Mouse (Mus musculus): ENCODE measurements around the gene Fkbp8.

Gene Fkbp8

DNA sequence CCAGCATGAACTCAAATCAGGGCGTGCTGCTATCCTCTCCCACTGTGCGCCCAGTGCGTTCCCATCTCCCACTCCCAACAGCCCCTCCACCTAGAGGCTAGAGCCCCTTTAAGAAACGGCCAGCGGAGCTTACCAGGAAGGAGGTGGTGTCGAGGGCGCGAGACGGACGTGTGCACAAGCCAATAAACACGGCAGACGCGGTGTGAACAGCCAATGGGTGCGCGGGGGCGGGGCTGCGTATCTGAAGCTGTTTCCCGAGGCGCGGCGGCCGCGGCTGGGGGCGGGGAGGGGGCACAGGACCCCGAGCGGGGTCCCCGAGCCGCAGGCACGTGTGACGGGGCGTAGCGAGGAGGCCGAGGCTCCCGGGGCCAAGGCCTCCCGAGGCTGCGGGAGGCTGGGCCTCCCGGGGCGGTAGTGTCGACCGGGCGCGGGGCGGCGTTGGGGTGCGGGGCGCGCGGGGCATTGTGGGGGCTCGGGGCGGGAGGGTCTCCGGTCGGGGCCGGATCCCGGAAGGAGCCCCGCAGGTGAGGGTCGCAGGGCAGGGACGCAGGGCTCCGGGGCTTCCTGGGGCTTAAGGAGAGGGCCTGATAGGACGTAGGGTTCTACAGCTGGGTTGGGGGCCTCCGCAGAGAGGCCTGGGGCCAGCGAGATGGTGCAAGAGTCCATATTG, at the start of gene Fkbp8, which contains the start of gene Kxd1:
Gene Fkbp8, plus strand, starts transcription at position 213 of the 670 bp plus-strand sequence.
Gene Kxd1, minus strand, starts transcription at position 445 of the 670 bp plus-strand sequence.
- peak; percentile 97 for DNase-seq (ENCODE audit: low spot score)

DNA sequence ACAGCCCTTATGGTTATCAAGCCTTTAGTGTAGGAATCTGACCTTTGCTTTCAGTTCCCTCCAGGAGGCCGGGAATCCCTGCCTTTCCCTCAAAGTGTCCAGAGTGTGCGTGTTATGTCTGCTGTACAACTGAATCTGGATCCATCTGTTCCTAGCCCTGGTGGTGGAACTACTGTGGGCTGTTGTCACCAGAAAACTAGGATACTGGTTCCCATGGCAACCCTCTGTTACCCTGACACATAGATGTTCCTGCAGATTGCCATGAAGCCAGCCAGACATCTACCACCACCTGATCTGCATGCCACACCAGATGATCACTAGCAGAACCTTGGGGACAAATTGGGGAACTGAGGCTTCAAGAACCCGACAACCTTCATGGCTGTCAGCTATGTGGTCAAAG, 45.6 kb upstream of the Fkbp8 start:
- no peak for DNase-seq (ENCODE audit: low spot score)

DNA sequence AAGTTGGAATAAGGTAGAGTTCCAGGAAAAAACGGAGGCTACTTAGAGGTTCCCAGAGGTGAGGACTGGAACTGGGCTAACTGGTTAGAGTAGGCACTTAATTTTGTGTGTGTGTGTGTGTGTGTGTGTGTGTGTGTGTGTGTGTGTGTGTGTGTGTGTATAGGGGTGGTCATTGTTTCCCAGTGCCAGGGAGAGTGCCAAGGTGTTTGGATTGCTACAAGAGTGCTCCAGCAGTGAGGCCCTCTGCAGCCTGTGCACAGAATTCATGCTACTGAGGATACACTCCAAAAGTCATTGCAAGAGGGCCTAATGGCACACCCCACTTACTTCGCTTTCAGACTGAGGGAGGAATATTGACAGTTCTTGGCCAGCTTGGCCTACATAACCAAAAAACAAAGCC, 44.6 kb upstream of the Fkbp8 start:
- no peak for DNase-seq (ENCODE audit: low spot score)

DNA sequence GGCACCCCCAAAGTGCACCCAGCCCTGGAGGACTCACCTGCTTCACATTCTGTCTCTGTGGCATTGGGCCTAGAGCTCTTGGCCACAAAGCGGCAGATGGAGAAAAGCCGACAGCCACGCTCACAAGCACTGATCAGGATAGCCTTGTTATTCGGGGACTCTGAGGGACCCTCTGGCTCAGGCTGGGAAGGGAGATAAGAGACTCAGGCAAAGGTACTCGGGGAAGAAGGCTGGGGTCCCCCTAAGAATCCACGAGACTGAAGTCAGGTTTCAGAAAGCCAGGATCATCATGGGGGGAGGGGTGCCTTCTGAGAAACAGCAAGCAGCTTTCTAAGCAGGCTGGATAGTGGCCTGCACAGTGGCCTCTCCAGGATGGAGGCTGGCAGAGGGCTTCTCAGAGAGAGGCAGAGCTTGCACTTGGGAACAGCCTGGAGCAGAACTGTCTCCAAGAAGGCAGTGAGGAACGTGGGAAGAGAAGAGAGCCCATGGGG, 41.3 kb upstream of the Fkbp8 start:
- no peak for DNase-seq (ENCODE audit: low spot score)

DNA sequence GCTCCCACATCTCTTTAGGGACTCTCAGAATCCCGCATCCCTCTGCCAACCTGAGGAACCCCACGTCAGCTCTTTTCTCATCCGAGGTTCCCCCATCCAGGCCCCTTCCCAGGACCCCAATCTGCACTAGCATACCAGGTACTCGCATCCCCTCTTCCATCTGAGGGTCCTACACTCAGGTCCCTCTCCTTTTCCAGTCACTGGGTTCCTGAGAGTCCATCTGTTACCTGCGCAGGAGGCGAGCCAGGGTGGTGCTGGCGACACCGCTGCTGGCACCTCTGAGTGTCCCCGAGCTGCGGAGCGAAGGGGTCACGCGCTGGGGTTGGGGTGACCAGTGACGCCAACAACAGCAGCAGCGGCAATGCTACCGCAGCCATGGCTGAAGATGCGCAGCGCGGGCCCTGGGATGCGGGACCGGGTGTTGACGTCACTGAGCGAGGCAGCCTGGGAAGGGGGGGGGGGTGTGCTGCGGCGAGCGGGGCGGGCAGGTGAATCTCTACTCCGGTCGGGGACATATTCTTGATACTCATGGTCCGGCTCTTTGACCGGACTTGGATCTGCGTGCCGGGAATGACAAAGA, 40.5 kb upstream of the Fkbp8 start, which contains the start of gene Tmem59l:
Gene Tmem59l, minus strand, starts transcription at position 418 of the 580 bp plus-strand sequence.
- DNase-seq (ENCODE audit: low spot score), result no peak

DNA sequence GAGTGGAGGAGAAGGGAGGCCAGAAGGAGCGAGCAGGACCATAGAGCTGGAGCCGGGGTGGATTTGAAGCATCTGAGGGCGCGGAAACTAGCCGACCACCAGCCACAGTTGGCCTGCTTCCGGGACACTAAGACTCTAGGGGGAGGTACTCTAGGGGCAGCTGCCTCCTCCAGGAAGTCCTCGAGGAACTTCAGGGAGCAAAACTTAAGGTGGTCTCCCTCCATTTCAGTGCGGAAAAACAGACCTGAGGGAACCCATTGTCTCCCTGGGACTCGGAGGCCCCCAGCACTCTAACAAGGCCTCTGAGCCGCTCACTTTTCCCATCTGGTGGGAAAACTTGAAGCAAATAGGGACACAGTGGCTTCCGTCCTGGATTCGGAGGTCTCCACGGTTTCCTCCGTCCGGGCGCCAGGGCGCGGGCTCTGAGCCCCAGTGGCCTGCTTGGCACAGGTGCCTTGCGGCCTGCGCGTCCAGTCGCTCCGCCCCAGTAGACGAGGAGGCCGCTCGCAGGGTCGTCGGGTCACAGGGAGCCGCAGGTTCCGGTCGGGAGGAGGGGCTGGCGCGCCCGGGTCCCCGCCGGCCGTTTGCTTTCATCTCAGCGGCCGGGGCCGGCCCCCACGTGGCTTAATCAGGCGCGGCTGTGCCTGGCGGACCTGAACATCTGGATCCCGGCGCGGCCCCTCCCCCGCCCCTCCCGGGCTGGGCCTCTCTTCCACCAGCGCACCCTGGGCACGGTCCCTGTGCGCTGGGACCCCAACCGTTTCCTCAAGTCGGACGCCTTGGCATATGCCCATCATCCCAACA, 39.3 kb upstream of the Fkbp8 start:
- DNase-seq (ENCODE audit: low spot score), result peak; percentile 67

DNA sequence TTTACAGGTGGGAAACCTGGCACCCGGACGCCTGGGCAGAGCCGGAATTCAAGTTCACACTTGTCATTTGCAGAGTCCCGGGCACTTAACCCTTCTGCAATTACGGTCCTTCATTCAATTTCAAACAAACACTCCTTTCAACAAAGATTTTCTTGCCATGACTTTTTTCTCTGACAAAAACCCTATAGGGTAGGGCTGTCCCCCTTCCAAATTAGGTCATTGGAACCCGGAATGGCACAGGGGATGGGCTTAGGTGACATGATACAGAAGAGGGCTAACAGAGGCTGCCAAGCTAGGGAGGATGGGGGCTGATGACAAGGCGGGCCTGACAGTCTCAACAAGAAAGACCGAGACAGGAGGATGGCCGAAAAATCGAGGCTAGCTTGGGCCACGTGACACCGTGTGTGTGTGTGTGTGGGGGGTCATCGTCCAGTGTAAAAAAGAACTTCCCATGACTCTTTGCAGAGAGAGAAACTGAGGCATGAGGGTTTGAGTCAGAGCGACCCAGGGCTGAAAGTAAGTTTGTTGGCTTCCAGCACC, 38.5 kb upstream of the Fkbp8 start:
- DNase-seq (ENCODE audit: low spot score), result no peak

DNA sequence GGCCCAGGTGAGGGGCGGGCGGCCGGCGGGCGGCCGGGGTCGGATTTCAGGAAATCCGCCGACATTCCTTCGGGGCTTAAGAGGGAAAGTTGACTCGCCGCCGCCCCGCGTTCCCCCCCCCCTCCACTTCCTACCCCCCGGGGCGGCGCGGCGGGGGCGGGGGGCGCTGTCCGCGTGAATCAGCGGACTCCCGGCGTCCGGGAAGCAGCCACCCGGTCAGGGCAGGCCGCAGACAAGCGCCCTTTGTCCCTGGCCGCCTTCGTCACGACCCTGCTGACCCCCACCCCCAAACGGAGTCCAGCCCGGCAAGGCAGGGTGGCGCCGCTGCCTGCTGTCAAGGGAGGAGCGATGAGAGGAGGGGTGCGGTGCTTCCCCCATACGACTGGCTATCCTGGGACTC, 37.9 kb upstream of the Fkbp8 start:
- DNase-seq (ENCODE audit: low spot score), result no peak

DNA sequence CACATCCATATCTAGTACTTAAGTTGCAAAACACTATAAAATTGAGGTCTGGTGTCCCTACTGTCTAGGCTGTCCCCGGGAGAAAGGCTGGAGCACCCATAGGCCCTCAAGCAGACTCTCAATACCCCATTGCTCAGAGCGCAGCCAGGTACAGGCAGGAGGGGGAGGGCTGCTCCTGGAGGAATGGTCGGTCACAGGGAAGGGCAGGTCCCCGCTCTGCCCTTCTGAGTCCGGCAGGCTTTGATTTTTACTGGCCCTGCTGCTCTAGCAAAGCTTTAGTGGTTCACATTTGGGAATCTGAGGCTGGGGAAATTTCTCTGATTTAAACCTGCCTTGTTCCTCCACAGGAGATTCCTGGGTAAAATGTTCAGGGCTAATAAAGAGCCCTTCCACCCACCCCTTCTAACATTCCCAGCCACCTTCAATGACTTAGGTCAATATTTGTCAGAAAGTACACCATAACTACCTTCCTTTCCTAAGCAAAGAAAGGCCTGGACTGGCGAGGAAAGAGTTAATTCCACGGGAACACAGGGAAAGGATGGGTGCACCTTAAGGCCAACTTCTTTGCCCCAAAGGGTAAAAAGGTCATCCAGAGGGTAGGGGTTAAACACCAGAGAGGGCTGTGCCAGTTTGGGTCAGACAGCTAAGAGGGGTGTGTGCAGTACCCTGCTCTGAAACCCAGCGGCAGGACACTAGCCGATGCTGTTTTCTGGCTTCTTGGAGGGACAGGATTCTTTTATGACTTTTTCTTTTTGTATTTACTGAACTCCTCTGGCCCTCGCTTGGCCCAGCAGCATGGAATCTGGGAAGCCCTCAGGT, 37.3 kb upstream of the Fkbp8 start:
- no peak for DNase-seq (ENCODE audit: low spot score)

DNA sequence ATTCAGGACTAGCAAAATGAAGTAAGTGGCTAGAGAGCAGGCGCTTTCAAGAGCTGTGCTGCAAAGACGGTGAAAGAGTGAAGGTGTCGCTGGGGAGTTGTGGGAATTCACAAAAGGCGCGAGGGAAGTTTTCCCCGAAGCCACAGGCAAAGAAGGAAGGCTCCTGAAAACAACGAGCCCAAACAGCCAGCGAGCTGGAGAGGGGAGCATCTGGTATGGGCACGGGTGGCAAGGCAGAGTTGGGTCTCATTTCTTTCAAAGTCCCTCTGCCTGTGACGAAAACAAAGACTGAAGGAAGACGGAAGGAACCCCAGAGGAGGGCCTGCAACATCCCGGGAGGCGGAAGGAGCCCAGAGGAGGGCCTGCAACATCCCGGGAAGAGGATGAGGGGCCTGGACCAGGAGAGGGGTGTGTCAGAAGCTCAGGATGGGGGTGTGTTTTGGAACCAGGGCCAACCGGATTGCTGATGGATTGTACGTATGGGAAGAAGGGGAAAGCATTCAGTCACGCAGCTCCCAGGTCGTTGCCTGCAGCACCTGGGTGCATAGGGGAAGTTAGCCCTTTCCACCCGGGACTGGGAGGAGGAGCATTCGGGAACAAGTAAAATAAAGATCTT, 36.5 kb upstream of the Fkbp8 start:
- peak; percentile 61 for DNase-seq (ENCODE audit: low spot score)

DNA sequence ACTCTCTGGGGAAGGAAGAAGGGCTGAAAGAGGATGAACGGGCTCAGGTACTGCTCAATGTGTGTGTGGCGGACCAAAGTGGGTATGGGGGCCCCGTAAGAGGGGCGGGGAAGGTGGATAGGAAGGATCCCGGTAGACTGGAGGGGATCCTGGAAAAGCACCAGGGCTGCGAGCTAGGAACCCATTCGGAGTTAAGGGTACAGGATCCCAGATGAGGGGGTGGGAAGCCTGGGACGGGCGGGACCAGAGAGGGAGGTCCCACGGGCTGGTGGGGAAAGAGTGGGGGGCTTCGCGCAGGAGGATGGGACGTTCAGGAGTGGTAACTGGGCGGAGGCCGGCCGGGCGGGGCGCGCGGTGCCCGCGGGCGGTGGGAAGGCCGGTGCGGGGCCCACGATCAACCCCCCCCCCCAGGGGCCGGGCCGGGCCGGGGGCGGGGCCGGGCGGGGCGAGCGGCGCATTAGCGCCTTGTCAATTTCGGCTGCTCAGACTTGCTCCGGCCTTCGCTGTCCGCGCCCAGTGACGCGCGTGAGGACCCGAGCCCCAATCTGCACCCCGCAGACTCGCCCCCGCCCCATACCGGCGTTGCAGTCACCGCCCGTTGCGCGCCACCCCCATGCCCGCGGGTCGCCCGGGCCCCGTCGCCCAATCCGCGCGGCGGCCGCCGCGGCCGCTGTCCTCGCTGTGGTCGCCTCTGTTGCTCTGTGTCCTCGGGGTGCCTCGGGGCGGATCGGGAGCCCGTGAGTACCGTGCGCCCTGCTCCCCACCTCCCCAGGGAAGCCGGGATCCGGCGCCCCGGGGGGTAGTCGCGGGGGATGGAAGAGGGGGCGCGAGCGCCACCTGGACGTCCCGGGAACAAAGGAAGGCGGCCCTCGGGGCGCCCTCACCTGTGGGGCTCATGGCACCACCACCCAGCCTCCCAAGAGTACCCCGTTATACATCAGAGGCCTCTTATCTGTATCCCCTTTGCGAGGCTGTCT, 34.6 kb upstream of the Fkbp8 start, which contains the start of gene Crlf1:
Gene Crlf1, plus strand, starts transcription at position 495 of the 977 bp plus-strand sequence.
- DNase-seq (ENCODE audit: low spot score), result no peak

DNA sequence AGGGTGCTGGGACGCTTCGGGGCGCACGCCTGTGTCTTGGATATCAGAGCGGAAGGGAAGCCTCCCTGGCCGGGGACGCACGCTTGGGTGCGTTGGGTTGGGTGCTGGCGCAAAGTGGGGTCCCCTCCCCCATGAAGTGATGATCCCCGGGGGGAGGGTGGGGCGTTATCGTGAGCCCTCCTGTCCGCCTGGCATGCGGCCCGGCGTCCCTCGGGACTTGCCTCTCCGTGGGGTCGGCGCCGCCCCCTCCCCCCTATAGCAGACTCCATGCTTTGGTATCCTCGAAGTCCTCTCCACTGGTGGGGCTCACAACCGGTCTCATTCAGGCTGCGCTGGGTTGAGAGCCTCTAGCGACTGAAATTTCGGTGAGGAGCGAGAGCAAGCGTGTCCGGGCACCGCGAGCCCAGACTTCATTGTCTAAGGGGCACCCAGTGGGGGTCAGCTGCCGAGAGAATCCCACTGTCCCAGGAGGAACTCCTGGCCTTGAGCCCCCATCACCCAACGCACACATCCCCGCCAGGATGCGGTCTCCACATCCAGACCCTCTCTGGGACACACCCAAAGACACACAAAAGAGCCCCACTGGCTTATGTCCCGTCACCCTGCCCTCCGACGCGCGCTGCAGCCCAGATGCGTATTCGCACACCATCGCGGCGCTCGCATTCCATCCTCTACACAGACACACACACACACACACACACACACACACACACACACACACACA, 33.7 kb upstream of the Fkbp8 start:
- no peak for DNase-seq (ENCODE audit: low spot score)

DNA sequence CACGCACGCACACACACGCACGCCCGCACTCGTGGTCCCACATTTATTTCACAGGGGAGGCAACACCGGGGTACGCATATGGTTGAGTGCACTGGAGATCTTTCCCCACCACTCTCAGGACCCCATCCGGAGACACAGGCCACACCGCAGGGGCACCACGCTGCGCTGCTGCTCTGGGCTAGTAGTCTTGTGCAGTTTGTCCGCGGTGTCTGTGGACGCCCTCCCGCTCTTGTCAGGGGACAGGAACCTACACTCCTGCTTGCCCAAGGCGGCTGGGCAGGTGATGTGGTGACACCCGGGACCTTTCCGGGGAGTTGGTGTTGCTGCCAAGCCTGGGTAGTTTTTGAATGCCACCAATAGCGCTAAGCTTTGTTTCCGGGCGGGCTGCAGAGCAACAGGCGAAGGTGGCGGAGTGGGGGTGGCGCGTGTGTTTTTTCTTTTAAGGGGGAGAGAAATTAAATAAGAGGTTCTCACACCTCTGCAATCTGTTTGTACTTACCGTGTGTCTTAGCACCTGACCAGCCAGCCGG, 33.0 kb upstream of the Fkbp8 start:
- no peak for DNase-seq (ENCODE audit: low spot score)

DNA sequence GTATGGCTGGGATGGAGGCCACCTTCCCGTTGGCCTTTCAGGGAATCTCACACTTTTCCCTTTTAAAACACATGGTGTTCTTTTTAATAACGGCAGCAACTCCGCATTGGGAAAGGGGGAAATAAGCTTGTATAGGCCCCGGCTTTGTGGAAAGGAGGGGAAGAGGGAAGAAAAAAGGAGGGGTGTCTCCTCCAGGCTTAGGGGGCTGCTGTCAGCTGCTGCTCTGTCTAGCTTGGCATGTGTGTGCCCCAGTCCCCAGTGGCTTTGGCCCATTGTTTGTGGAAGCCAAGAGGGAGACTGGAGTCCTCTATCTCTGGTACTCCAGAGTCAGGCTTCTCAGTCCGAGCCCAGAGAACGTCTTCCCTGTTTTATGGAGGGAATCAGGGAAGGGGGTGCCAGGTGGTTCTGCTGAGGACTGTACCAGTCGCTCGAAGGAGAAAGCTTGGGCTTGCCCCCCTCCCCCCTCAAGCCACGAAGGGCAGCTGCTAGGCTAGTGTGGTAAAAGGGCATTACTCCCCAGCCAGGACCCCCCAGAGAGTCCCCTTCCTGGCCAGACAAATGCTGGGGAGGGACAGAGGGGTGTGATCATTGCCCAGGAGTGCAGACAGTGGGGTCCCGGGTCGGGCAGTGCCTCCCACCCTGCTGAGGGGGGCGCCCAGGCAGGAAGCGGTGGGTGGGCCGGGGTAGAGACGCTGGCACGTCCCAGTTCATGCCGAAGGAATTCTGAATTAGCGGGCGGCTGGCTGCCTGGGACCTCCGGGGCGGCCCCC, 32.3 kb upstream of the Fkbp8 start:
- no peak for DNase-seq (ENCODE audit: low spot score)

DNA sequence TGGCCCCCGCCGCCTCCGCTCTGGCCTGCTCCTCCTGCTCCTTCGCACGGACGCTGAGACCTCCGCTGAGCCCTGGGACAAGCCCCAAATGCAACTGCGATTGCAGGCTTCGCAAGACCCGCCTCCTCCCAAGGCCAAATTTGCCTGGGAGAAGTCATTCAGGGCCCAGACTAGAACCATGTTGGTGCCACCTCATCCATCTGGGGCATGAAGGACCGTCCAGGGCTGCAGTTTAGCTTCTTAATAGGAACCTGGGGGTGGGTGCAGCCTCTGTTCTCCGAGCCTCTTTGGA, 31.8 kb upstream of the Fkbp8 start:
- no peak for DNase-seq (ENCODE audit: low spot score)

DNA sequence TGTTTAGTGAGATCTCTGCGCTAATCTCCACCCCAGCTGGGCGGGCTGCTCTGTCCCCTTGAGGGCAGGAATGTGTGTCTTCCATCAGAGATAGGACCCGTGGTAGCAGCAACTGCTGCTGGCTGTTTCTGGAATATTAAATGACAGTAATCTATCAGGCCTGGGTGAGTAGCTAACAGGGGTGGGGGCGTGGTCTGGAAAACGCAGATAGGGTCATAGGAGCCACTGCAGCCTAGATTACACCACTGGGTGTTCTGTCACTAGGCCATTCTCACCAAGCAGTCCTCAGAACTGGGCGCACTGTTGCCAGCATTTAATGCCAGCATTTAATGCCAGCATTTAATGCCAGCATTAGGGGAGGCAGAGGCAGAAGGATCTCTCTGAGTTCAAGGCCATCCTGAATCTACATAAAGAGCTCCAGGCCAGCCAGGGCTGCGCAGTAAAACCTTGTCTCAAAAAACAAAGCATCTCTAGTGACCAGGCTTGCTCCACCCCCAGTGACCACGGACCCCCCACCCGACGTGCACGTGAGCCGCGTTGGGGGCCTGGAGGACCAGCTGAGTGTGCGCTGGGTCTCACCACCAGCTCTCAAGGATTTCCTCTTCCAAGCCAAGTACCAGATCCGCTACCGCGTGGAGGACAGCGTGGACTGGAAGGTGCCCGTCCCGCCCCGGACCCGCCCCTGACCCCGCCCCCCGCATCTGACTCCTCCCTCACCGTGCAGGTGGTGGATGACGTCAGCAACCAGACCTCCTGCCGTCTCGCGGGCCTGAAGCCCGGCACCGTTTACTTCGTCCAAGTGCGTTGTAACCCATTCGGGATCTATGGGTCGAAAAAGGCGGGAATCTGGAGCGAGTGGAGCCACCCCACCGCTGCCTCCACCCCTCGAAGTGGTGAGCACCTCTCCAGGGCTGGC, 26.9 kb upstream of the Fkbp8 start:
- DNase-seq (ENCODE audit: low spot score), result no peak

DNA sequence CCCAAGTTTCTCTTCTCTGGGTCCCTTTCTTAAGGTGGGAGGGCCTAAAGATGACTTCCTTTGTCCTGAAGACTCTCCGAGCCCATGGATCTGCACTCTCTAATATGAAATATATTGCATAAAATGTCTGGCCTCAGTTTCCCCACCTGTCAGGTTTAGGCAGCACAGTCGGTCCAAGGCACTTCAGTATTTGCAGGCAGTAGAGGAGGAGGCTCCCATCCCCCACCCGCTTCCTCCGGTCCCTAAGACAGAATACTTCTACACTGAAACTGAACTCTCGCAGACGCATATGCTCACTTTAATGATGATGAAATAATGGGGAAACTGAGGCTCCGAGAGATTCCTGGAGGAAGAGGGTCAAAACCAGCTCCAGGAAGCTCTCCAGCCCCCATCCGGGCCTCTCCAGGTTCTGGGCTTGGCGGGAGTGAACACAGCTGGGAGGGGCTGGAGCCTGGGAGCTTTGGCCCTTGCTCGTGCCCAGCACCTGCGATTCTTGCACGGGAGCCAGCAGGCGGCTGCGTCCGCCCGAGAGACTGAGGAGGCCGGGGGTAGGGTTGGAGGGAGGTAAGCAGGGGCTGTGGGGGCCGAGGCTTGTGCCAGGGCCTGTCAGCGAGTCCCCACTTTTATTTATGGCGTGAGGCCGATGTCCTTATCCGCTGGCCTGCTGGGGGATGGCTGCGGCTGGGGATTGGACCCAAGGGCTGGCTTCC, 25.5 kb upstream of the Fkbp8 start:
- DNase-seq (ENCODE audit: low spot score), result no peak
